Mouse (Mus musculus): ENCODE measurements around the gene Slc43a3.

Gene Slc43a3

GRCm38 (mm10) chr2:84938249-84938946 is 2.0 kb downstream of the Slc43a3 start:
- peak; percentile 31 for DNase-seq

GRCm38 (mm10) chr2:84939306-84939705 is 2.9 kb downstream of the Slc43a3 start:
- no peak for DNase-seq

GRCm38 (mm10) chr2:84939711-84940110 is 3.3 kb downstream of the Slc43a3 start:
- no peak for DNase-seq

GRCm38 (mm10) chr2:84941332-84941731 is 5.0 kb downstream of the Slc43a3 start:
- no peak for DNase-seq

DNA sequence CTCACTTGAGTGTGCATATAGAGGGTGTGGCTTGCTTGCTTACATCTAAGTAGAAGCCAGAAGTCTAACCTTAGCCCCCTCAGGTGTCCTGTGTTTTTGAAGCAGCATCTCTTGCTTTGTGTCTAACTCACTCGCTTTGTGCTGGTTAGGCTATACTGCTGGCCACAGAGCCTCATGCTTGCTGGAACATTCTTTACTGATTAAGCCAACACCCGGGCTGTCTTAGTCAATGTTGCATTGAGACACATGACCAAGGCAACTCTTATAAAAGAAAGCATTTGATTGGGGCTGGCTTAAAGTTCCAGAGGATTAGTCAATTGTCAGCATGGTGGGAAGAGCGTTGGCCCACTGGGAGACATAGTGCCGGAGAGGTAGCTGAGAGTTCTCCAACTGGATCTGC is 5.4 kb downstream of the Slc43a3 start:
- DNase-seq: no peak

- DNase-seq: no peak
Observed at GRCm38 (mm10) chr2:84947154-84947771, 10.9 kb downstream of the Slc43a3 start.

- DNase-seq: no peak
Observed at GRCm38 (mm10) chr2:84948252-84948651, 11.9 kb downstream of the Slc43a3 start.

DNA sequence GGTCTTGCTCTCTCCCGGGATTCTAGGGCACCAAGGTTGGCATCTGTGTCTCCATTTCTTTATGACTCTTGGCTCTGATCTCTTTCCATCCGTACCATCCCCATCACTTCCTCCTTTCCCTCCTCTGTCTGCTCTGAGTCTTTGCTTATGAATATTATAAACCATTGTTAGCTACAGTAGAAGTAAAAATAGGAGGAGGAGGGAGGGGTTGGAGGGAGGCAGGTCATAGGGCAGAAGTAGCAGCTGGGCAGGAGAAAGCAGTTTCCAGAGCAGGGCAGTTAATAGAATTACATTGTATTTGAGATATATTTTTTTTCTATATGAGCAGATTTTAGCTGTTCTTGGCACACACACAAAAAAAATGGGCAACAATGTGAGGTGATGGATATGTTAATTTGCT is 12.3 kb downstream of the Slc43a3 start:
- no peak for DNase-seq

- no peak for DNase-seq
Observed at GRCm38 (mm10) chr2:84951027-84951426, 14.6 kb downstream of the Slc43a3 start.

GRCm38 (mm10) chr2:84952251-84952650 is 15.9 kb downstream of the Slc43a3 start:
- no peak for DNase-seq

GRCm38 (mm10) chr2:84952693-84953092 is 16.3 kb downstream of the Slc43a3 start:
- no peak for DNase-seq

DNA sequence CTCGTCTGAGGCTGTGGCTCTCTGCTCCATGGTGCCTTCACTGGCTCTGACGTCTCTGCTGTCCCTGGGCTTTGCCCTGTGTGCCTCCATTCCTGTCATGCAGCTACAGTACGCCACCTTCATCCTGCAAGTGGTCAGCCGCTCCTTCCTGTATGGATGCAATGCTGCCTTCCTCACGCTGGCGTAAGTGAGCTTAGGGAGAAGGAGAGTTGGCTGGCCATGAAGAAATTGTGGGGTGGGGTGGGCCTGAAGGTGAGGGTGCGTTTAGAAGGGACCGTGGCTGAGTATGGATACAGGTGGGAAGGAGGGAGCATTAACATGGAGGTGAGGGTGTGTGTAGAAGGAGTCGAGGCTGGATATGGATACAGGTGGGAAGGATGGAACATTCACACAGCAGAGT is 19.1 kb downstream of the Slc43a3 start:
- no peak for DNase-seq

GRCm38 (mm10) chr2:84956274-84956673 is 19.9 kb downstream of the Slc43a3 start:
- peak; percentile 70 for DNase-seq

GRCm38 (mm10) chr2:84958588-84959264 is 22.3 kb downstream of the Slc43a3 start:
- DNase-seq: no peak

DNA sequence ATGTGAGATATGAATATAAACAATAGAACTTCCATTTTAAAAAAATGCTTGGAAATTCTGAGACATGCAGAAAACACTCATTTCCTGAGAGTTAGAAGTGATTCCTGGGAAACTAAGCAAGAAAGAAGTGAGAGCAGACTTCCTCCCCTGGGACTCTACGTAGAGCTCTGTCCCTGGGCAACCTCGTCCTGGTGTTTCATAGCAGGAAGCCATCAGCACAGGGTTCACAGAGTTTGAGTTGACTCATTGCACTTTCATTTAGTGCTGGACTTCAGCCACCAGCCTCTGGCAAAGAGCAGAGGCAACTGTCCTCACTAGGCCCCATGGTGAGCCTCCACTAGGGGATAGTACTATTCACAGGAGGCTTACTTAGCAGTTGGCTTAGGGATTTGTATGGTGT is 24.9 kb downstream of the Slc43a3 start:
- peak; percentile 73 for DNase-seq

- no peak for DNase-seq
Observed at GRCm38 (mm10) chr2:84961901-84962300, 25.5 kb downstream of the Slc43a3 start.

DNA sequence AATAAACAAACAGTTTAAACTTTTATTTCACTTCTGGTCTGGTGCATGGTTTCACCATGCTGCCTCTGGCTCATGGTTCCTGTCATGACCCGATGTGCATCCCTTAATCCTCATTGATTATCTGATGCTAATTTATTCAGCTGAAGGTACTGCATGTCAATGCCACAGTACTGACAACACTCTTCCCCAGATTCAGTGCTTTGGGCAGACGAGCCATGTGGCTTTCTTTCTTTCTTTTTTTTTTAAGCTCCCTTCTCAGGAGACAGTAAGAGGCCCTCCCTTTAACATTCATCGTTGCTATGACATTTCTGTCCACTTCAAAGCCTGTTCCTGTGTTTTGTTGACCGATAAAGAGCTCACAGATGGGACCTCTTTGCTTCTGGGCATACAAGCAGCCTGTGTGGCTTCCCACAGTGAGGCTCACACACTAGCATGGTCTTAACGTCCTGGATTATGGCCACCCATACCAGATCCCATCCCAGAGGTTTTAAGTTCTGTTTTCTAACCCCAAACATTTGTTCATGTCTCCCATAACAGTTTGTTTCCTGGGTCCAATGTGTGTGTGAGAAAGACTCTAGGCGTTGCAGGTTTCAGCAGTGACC is 26.6 kb downstream of the Slc43a3 start:
- DNase-seq: no peak

DNA sequence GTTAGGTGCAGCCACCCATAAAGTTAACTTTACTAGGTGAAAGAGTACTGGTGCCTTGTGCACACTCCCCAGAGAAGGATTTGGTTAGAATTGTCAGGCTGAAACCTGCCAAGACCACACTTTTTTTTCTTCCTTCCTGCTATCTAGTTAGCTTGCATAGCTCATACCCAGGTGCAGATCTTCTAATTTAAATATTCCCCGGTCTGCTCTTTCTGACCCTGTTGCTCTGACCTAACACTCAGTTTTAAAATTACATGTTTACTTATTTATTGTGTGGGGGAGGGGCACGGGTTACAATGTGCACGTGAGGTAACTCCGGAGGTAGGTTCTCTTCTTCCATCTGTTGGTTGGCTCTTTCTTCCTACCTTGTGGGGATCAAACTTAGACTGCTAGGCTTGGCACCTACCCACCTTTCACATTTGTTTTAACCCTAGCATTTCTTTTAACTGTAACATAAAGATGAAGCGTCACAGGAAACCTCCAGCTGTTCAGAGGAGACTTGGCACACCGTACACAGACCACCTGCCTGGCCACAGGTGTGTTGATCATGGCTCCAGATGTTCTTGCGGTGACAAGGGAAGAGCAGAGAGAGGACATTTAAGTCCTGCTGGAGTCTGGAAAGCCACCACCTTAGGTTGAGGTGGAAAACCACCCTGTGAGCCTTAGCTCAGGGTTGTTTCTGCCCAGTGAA is 27.9 kb downstream of the Slc43a3 start:
- no peak for DNase-seq

DNA sequence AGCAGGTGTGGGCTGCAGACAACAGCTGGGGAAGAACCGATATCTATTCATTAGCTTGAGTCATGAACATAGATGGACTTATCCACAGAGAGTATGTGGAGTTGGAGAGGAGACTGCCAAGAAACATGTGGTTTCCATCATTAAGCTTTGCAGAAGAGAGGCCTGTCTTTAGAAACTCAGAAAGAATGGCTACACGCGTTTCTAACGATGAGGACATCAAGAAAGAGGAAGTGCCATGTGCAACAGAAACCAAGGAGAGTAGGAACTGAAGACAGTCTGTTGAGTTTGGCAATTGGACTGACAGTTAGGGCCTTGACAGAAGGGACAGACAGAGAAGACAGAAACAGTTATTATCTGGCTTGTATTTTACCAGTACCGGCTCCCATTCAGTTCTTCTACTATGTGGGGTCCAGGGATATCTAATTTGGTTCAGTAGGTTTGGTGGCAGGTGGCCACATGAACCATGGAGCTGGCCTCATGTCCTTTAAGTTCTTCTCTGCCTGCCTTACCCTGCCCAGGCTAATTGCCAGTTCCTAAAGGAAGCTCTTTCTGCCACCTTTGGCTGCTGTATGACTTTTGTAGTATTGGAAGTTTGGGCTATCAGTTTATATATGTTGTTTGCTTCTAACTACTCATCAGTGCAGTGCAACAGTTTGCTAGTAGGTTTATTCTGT is 31.1 kb downstream of the Slc43a3 start:
- DNase-seq: no peak

- no peak for DNase-seq
Observed at GRCm38 (mm10) chr2:84975580-84975979, 39.2 kb downstream of the Slc43a3 start.

GRCm38 (mm10) chr2:84980188-84980587 is 43.8 kb downstream of the Slc43a3 start, which contains the start of gene Prg2:
TSS of gene Prg2 (plus strand) at chr2:84980461.
- DNase-seq: no peak

- DNase-seq: no peak
Observed at GRCm38 (mm10) chr2:84987930-84988329, 51.6 kb downstream of the Slc43a3 start, which contains the start of gene Prg3. TSS of gene Prg3 (plus strand) at chr2:84988215.
